Mouse (Mus musculus) frontal cortex, adult 2 months (tissue): ENCODE measurements around the gene Gtf2h4. TPM values are rescaled to one million over a fixed set of nuclear protein-coding genes. Genes with fewer than 3 reads are reported as not detected.

Experiments
- DNase-seq, 2 experiments: peaks; one replicate each; pipeline ENCODE4 v3.0.0; 2022; ENCODE audit warnings: low spot score in 1 of 2; ENCODE audit errors: extremely low spot score in 1 of 2
- polyA plus RNA-seq: library from polyadenylated mRNA; depleted of rRNA; stranded (reverse); fragments of >200 nt; gene quantifications from 2 replicates; pipeline ENCODE4 v1.2.3, GENCODE M21; 2012; rRNA removed

Gtf2h4 gene
- polyA plus RNA-seq, 1 experiment = 26.2 TPM

DNA sequence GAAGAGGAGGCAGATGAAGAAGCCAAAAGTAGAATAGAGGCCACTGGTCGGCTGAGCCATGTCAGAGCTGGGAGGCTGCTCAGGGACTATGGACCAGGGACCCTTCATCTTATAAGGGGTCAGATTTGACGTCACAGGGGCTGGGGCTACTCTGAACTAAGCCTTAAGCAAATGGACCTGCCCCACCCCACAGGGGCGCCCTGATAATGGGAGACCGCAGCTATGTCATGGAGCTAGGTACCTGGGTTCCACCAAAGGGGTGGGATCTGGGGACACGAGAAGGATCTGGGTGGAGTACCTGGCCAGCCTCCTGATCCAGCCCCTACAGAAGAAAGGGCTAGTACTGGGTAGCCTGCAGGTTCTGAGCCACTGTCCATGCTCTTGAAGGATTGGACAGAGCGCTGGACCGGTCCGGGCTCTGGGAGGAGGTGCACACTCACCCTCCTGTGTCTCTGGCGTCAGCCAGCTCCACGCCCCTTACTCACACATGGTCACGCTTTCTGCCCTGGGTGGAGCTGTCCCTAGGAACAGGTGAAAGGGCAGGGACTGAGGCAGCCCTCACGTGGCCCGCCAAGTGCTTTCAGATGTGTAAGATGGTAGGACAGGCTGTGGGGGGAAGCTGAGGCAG is 29.8 kb downstream of the Gtf2h4 start, which contains the start of gene Mucl3:
Gene Mucl3, minus strand, starts transcription at position 87 of the 628 bp plus-strand sequence.
- no peak for DNase-seq

DNA sequence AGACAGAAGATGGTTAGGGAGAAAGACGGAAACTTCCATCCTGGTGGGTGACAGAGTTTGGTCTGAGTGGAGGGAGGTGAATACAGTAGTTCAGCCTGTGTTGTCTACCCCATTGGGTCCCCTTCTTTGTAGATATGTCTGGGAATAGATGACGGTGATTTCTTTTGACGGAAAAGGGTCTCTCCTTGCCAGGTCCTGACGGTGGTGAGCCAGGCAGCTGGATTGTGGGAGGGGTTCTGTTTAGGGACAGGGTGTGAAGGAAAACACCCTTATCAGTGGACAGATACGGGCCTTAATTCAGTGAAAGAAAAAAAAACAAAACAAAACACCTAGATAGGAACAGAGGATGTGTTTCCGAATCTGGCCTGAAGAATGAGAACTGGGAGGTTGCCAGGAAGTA is 34.2 kb downstream of the Gtf2h4 start:
- DNase-seq = no peak

DNA sequence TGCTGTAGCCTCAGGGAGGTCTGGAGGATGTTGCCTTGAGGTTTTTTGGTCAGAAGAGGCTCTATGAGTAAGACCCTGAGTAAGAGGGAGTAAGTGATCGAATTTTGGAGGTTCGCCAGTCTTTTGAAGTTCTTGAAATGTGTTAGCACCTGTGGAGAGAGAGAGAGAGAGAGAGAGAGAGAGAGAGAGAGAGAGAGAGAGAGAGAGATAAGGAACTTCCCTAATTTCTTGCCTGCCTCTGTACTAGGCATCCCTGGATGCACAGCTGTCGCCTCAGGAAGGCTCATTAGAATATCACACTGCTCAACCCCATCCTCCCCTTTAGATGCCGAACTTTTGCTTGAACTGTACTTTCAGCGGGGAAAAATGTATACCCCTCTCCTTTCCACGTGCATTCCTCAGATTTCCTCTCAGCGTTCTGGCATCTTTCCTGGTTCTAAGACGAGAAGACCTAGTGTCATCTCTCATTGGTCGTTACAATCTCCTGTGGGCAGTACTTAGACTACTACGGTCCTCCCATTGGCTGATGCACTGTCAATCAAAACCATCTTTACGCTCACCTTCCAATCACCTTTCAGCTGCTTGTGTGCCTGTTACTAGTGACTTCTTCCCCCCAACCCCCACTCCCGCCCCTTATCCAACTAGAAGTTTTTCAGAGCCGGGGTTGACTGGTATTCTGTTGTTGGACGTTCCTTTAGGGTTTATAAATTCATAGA is 34.9 kb downstream of the Gtf2h4 start:
- peak in 1 of 2 experiments; percentile 66 for DNase-seq

DNA sequence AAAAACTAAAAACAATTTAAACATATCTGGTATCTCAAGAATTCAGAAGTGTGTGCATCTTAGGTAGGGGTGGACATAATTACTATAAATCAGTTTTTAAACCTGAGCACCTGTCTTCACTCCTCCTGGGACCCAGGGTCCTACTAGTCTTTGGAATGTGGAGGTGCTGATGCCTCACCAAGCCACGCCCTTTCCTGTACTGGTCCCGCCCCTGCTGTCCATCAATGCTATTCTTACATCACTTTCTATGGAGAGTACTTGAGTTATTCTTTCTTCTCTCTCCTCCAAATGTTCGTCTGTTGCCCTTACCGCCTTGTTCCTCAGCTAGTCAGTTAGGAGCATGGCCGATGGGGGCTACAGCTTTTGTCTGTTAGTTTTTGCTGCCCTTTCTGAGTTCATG is 37.2 kb downstream of the Gtf2h4 start:
- peak in 1 of 2 experiments; percentile 58 for DNase-seq

DNA sequence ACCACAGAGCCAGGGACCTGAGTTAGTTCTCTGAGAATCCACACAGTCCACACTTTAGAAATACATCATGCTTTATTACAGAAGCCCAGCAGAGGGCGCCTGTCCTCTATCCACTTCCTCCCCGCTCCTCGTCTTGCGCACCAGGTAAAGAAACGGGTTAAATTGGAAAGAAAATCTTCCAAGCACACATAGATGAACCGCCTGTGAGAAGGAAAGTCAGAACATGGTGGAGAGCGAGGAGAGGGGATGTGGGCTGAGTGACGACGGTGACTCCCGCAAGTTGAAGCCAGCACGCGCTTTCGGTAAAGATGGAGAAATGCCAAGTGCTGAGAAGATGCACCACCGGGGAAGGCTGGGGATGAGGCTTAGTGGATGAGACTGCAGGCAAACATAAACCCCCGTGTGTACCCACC is 37.8 kb downstream of the Gtf2h4 start:
- peak; percentile 56 to 89 for DNase-seq

DNA sequence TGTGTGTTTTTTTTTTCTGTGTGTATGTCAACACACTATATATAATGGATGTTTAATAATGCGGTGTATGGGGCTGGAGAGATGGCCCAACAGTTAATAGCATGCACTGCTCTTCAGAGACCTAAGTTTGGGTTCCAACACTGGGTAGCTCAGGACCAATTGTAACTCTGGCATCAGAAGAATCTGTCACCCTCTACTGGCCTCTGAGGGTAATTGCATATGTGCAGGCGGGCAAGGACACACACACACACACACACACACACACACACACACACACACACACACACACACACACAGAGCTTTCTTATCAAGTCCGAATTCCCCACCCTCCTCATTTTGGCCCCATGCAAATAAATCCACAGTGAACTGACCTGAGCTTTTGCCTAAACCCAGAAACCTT is 38.3 kb downstream of the Gtf2h4 start:
- DNase-seq = peak in 1 of 2 experiments; percentile 33

DNA sequence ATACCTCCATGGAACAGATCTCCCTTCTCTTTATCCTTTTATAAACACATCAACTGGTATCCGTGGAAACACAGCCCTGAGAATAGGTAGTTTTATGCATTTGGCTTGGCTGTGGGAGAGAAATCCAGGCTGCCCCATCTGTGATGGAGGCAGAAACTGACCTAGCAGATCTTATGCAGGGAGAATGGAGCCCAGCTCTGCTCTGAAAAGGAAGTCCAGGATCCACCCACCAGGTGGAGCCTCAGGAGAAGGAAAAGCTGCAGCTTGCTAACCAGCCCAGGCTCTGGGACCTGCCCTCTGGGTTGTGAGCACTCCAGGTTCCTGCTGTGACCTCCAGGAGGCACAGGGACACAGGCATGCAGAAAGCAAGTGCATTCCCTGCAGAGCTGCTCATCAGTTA is 39.5 kb downstream of the Gtf2h4 start:
- peak; percentile 58 to 73 for DNase-seq

DNA sequence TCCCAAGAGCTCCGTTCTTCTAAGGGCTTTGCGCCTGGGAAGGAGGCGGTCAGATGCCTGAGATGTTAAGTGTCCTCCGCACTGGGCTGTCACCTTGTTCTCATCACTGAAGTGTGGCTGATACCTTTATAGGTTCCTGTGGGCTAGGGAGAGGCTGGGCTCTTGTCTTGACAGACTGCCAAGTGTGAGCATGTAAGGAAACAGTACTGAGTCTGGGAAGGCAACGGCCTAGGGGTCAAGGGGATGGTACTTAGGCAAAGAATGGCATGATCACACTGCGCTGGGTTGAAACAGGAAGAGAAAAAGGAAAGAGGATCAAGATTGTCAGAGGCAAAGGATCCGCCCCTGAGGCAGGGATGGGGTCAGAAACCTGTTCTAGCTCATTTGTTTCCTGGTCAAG is 47.0 kb downstream of the Gtf2h4 start, which contains the start of gene Gm9573:
Gene Gm9573, minus strand, starts transcription at position 101 of the 400 bp plus-strand sequence.
- no peak for DNase-seq

Other genes with a start within 250 kb of the Gtf2h4 start
- 0.88 and 0.99 TPM in 2 replicates for gene H2-Q6, start 248.9 kb downstream of the Gtf2h4 start, polyA plus RNA-seq
- gene H2-Q7, start 234.6 kb downstream of the Gtf2h4 start, polyA plus RNA-seq = 1.8 and 2.3 TPM in 2 replicates
- 0.10 and 0.11 TPM in 2 replicates for gene H2-Q10, start 203.7 kb downstream of the Gtf2h4 start, polyA plus RNA-seq
- 0.10 TPM in 1 of 2 replicates, not detected in the other for gene Pou5f1, start 167.7 kb downstream of the Gtf2h4 start, polyA plus RNA-seq
- 7.2 and 7.7 TPM in 2 replicates for gene Tcf19, start 156.9 kb downstream of the Gtf2h4 start, polyA plus RNA-seq
- 10.7 and 11.6 TPM in 2 replicates for gene Cchcr1, start 156.6 kb downstream of the Gtf2h4 start, polyA plus RNA-seq
- gene Psors1c2, start 140.5 kb downstream of the Gtf2h4 start, polyA plus RNA-seq = 0.44 and 0.65 TPM in 2 replicates
- 0.70 and 0.99 TPM in 2 replicates for gene Cdsn, start 121.6 kb downstream of the Gtf2h4 start, polyA plus RNA-seq
- gene 2300002M23Rik, start 106.3 kb downstream of the Gtf2h4 start, polyA plus RNA-seq = not detected in 2 replicates
- not detected in 2 replicates for gene Sfta2, start 72.2 kb downstream of the Gtf2h4 start, polyA plus RNA-seq
- gene Gm9573, start 47.1 kb downstream of the Gtf2h4 start, polyA plus RNA-seq = 0.06 TPM in 2 replicates
- 0.08 TPM in 1 of 2 replicates, not detected in the other for gene Mucl3, start 30.0 kb downstream of the Gtf2h4 start, polyA plus RNA-seq
- gene Vars2, start 6.1 kb downstream of the Gtf2h4 start, polyA plus RNA-seq = 34.1 and 36.7 TPM in 2 replicates
- 46.6 and 46.8 TPM in 2 replicates for gene Ddr1, start 30.9 kb upstream of the Gtf2h4 start, polyA plus RNA-seq
- 11.2 and 14.5 TPM in 2 replicates for gene Ier3, start 147.9 kb upstream of the Gtf2h4 start, polyA plus RNA-seq
- 178 and 209 TPM in 2 replicates for gene Flot1, start 149.5 kb upstream of the Gtf2h4 start, polyA plus RNA-seq
- gene Tubb5, start 164.6 kb upstream of the Gtf2h4 start, polyA plus RNA-seq = 447 and 519 TPM in 2 replicates
- gene Mdc1, start 167.8 kb upstream of the Gtf2h4 start, polyA plus RNA-seq = 9.9 and 11.0 TPM in 2 replicates
- gene Nrm, start 187.6 kb upstream of the Gtf2h4 start, polyA plus RNA-seq = 8.8 and 9.0 TPM in 2 replicates
- 12.6 and 13.0 TPM in 2 replicates for gene Ppp1r18, start 191.9 kb upstream of the Gtf2h4 start, polyA plus RNA-seq
- gene Dhx16, start 206.1 kb upstream of the Gtf2h4 start, polyA plus RNA-seq = 42.6 and 50.6 TPM in 2 replicates
- 107 and 119 TPM in 2 replicates for gene 2310061I04Rik, start 223.7 kb upstream of the Gtf2h4 start, polyA plus RNA-seq
- 103 and 109 TPM in 2 replicates for gene Atat1, start 236.3 kb upstream of the Gtf2h4 start, polyA plus RNA-seq
- 54.6 and 55.9 TPM in 2 replicates for gene Mrps18b, start 242.7 kb upstream of the Gtf2h4 start, polyA plus RNA-seq
- 39.2 and 39.3 TPM in 2 replicates for gene Ppp1r10, start 242.7 kb upstream of the Gtf2h4 start, polyA plus RNA-seq